8 mouse cellular contexts compared by ENCODE assay signal in the genomic region with DNA sequence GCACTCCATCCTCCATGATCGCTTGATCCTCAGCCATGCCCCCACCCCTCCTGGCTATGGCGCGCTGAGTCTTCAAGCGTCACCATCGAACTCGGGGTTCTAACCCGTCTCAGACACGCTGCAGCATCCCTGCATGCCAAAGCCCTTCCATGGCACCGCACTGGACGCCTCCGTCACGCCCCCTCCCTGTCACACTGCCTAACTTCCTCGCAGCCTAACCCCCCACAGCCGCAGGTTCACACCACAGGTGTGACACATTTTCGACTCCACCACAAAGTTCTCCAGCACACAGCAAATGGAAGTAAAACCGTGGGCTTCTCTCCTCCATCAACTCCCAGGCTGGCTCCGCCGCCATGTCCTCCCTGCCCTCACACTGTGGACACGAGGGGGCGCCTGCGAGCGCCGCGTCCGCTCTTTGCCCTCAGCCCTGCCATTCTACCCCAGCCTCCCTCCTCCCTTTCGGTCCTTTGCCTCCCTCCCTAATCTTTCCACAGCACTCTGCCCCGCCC. TPM values are rescaled to one million over a fixed set of nuclear protein-coding genes. Genes with fewer than 3 reads are reported as not detected.
A peak's percentile ranks its signal among the peaks of the same experiment; 100 is the strongest.
DNase-seq lines count a peak whose midpoint lies in the region; ATAC-seq lines count a peak whose summit lies in the region.

No protein-coding gene starts in this region.

- intact Hi-C loops in heart, postnatal 25 days (cut with DNase I) = loop anchor here (5.0 kb wide), 1 partner anchor 218 kb away; no protein-coding TSS in a partner anchor

- H3K9me3 ChIP-seq in embryonic facial prominence, embryonic 11.5 days (replicated peaks; ENCODE audit: control insufficient read depth, low read length) = no peaks in the 10 kb centered on the region
- H3K9me3 ChIP-seq in heart, embryonic 13.5 days = peaks cover 4% of the 10 kb centered on the region; the same call in 1 of the 2 replicates
- no peaks in the 10 kb centered on the region for H3K9me3 ChIP-seq in kidney, embryonic 16.5 days (ENCODE audit: low read length)

- ATAC-seq in embryonic facial prominence, embryonic 11.5 days (replicated peaks; ENCODE audit: insufficient number of reproducible peaks, low FRiP score, low TSS enrichment, low read depth) = 0 out of 2 replicates have a peak, but pooled peaks have one; percentile 12
- no peak for ATAC-seq in heart, embryonic 13.5 days (ENCODE audit: extremely low read depth, insufficient number of reproducible peaks, low FRiP score, low TSS enrichment)
- ATAC-seq in kidney, embryonic 16.5 days (ENCODE audit: low FRiP score, low TSS enrichment) = 0 out of 2 replicates have a peak, but pooled peaks have one; percentile 7

- H3K9ac ChIP-seq in embryonic facial prominence, embryonic 11.5 days (replicated peaks; ENCODE audit: low read length) = peak overlapping the region; percentile 1; the same call in 1 of the 2 replicates
- H3K9ac ChIP-seq in heart, embryonic 13.5 days = peak overlapping the region; percentile 60
- H3K9ac ChIP-seq in kidney, embryonic 16.5 days (replicated peaks; ENCODE audit: low read length) = peak overlapping the region; percentile 46

- no peak overlapping the region for H3K27ac ChIP-seq in embryonic facial prominence, embryonic 11.5 days (replicated peaks; ENCODE audit: low read depth, low read length)
- H3K27ac ChIP-seq in heart, embryonic 13.5 days (replicated peaks) = peak overlapping the region; percentile 55
- H3K27ac ChIP-seq in kidney, embryonic 16.5 days (ENCODE audit: low read length) = peak overlapping the region; percentile 47; the same call in 1 of the 2 replicates

- H3K4me1 ChIP-seq in embryonic facial prominence, embryonic 11.5 days (ENCODE audit: control insufficient read depth, insufficient read depth, low read length) = 0 out of 2 replicates have a peak, but pooled peaks cover 3% of the 10 kb centered on the region
- H3K4me1 ChIP-seq in heart, embryonic 13.5 days = peaks cover 28% of the 10 kb centered on the region
- peaks cover 24% of the 10 kb centered on the region for H3K4me1 ChIP-seq in kidney, embryonic 16.5 days (ENCODE audit: insufficient read depth, low read length)

- H3K36me3 ChIP-seq in embryonic facial prominence, embryonic 11.5 days (replicated peaks; ENCODE audit: control insufficient read depth, insufficient read depth, low read depth, low read length) = no peaks in the 10 kb centered on the region
- no peaks in the 10 kb centered on the region for H3K36me3 ChIP-seq in heart, embryonic 13.5 days
- no peaks in the 10 kb centered on the region for H3K36me3 ChIP-seq in kidney, embryonic 16.5 days (ENCODE audit: insufficient read depth, low read length)

- DNase-seq in heart, adult 11 months = peak; percentile 98
- no peak for DNase-seq in heart, postnatal 25 days (ENCODE audit: low spot score)
- peak; percentile 80 for DNase-seq in adrenal gland, adult 2 months
- peak; percentile 63 for DNase-seq in embryonic facial prominence, embryonic 11.5 days (ENCODE audit: low spot score)
- peak; percentile 70 for DNase-seq in lung, postnatal 25 days (ENCODE audit: low spot score)
- DNase-seq in skeletal muscle tissue, adult 2 months (ENCODE audit: low read depth, low spot score) = peak; percentile 40

- peaks cover 16% of the 10 kb centered on the region for H3K27me3 ChIP-seq in embryonic facial prominence, embryonic 11.5 days (ENCODE audit: control insufficient read depth, insufficient read depth, low read length)
- H3K27me3 ChIP-seq in heart, embryonic 13.5 days (replicated peaks) = peaks cover 38% of the 10 kb centered on the region
- H3K27me3 ChIP-seq in kidney, embryonic 16.5 days (ENCODE audit: insufficient read depth, low read length) = peaks cover 8% of the 10 kb centered on the region

- peak overlapping the region; percentile 45 for H3K4me2 ChIP-seq in embryonic facial prominence, embryonic 11.5 days (ENCODE audit: low read depth, low read length)
- H3K4me2 ChIP-seq in heart, embryonic 13.5 days = peak overlapping the region; percentile 76
- H3K4me2 ChIP-seq in kidney, embryonic 16.5 days (replicated peaks; ENCODE audit: low read depth, low read length) = peak overlapping the region; percentile 59

- peak overlapping the region; percentile 14; the same call in 1 of the 2 replicates for H3K4me3 ChIP-seq in embryonic facial prominence, embryonic 11.5 days (ENCODE audit: low read depth, low read length)
- peak overlapping the region; percentile 46 for H3K4me3 ChIP-seq in heart, embryonic 13.5 days
- peak overlapping the region; percentile 38 for H3K4me3 ChIP-seq in kidney, embryonic 16.5 days (ENCODE audit: low read length)

- WGBS in embryonic facial prominence, embryonic 11.5 days = 2% methylated on average over 27 of the region's 27 CpGs
- WGBS in heart, embryonic 13.5 days = 3% methylated on average over 27 of the region's 27 CpGs
- WGBS in kidney, embryonic 16.5 days = 3% methylated on average over 27 of the region's 27 CpGs

RNA-seq across cellular contexts. Expression of a gene that starts 5.6 kb away (rescaled TPM):
- 1 to 10 TPM; 7.3 to 8.8 TPM for total RNA-seq in heart, postnatal 25 days (2021)
- 10 to 100 TPM in 1 of 2 experiments, 1 to 10 TPM in 1; 6.3 to 10.2 TPM for total RNA-seq in adrenal gland, adult 2 months (2021)
- 32.9 and 36.5 TPM in 2 replicates for polyA plus RNA-seq in adrenal gland, adult 2 months (2012; rRNA removed)
- 1.1 and 1.6 TPM in 2 replicates for polyA plus RNA-seq in embryonic facial prominence, embryonic 11.5 days (2014; fragmentation: Nextera tagmentation; extraction: Ambion mirVana)
- 0.55 and 0.59 TPM in 2 replicates for polyA plus RNA-seq in heart, embryonic 13.5 days (2015; fragmentation: Nextera tagmentation; extraction: Ambion mirVana)
- 1.1 TPM in 2 replicates for polyA plus RNA-seq in kidney, embryonic 16.5 days (2015; fragmentation: Nextera tagmentation; extraction: Ambion mirVana)

RNA-seq across cellular contexts. Expression of a gene that starts 12.7 kb away (rescaled TPM):
- total RNA-seq in heart, postnatal 25 days (2021) = 10 to 100 TPM; 53.8 to 55.0 TPM
- 10 to 100 TPM; 23.9 to 45.5 TPM for total RNA-seq in adrenal gland, adult 2 months (2021)
- 134 and 212 TPM in 2 replicates for polyA plus RNA-seq in adrenal gland, adult 2 months (2012; rRNA removed)
- not detected in 2 replicates for polyA plus RNA-seq in embryonic facial prominence, embryonic 11.5 days (2014; fragmentation: Nextera tagmentation; extraction: Ambion mirVana)
- 0.27 TPM in 1 of 2 replicates, not detected in the other for polyA plus RNA-seq in heart, embryonic 13.5 days (2015; fragmentation: Nextera tagmentation; extraction: Ambion mirVana)
- polyA plus RNA-seq in kidney, embryonic 16.5 days (2015; fragmentation: Nextera tagmentation; extraction: Ambion mirVana) = 0.62 and 0.69 TPM in 2 replicates

RNA-seq across cellular contexts. Expression of a gene that starts 17.1 kb away (rescaled TPM):
- total RNA-seq in heart, postnatal 25 days (2021) = 100 to 1,000 TPM; 143 to 166 TPM
- total RNA-seq in adrenal gland, adult 2 months (2021) = 10 to 100 TPM; 59.5 to 71.9 TPM
- polyA plus RNA-seq in adrenal gland, adult 2 months (2012; rRNA removed) = 42.9 and 91.7 TPM in 2 replicates
- 0.10 and 0.31 TPM in 2 replicates for polyA plus RNA-seq in embryonic facial prominence, embryonic 11.5 days (2014; fragmentation: Nextera tagmentation; extraction: Ambion mirVana)
- 0.19 and 0.47 TPM in 2 replicates for polyA plus RNA-seq in heart, embryonic 13.5 days (2015; fragmentation: Nextera tagmentation; extraction: Ambion mirVana)
- 1.6 and 2.6 TPM in 2 replicates for polyA plus RNA-seq in kidney, embryonic 16.5 days (2015; fragmentation: Nextera tagmentation; extraction: Ambion mirVana)

RNA-seq across cellular contexts. Expression of a gene that starts 24.9 kb away (rescaled TPM):
- 100 to 1,000 TPM; 135 to 136 TPM for total RNA-seq in heart, postnatal 25 days (2021)
- total RNA-seq in adrenal gland, adult 2 months (2021) = 100 to 1,000 TPM in 1 of 2 experiments, 10 to 100 TPM in 1; 92.6 to 121 TPM
- 100 and 184 TPM in 2 replicates for polyA plus RNA-seq in adrenal gland, adult 2 months (2012; rRNA removed)
- 0.08 TPM in 1 of 2 replicates, not detected in the other for polyA plus RNA-seq in embryonic facial prominence, embryonic 11.5 days (2014; fragmentation: Nextera tagmentation; extraction: Ambion mirVana)
- polyA plus RNA-seq in heart, embryonic 13.5 days (2015; fragmentation: Nextera tagmentation; extraction: Ambion mirVana) = 0.05 and 0.07 TPM in 2 replicates
- 0.18 and 0.32 TPM in 2 replicates for polyA plus RNA-seq in kidney, embryonic 16.5 days (2015; fragmentation: Nextera tagmentation; extraction: Ambion mirVana)

RNA-seq across cellular contexts. Expression of a gene that starts 27.8 kb away (rescaled TPM):
- total RNA-seq in heart, postnatal 25 days (2021) = 1 to 10 TPM; 2.2 to 2.5 TPM
- total RNA-seq in adrenal gland, adult 2 months (2021) = 1 to 10 TPM; 2.0 to 2.4 TPM
- 4.2 and 6.7 TPM in 2 replicates for polyA plus RNA-seq in adrenal gland, adult 2 months (2012; rRNA removed)
- 12.1 and 12.7 TPM in 2 replicates for polyA plus RNA-seq in embryonic facial prominence, embryonic 11.5 days (2014; fragmentation: Nextera tagmentation; extraction: Ambion mirVana)
- 6.5 and 6.9 TPM in 2 replicates for polyA plus RNA-seq in heart, embryonic 13.5 days (2015; fragmentation: Nextera tagmentation; extraction: Ambion mirVana)
- 12.2 and 13.2 TPM in 2 replicates for polyA plus RNA-seq in kidney, embryonic 16.5 days (2015; fragmentation: Nextera tagmentation; extraction: Ambion mirVana)

Comparison
In these comparisons a context has a peak if more than half of its experiments do, and no peak if none do; other contexts are left out.
1. H3K9ac ChIP-seq: peak in every context shown above with its lines; median percentile 60 in heart, embryonic 13.5 days; 46 in kidney, embryonic 16.5 days; 1 in embryonic facial prominence, embryonic 11.5 days.
2. RNA of a gene that starts 5.6 kb away (polyA plus RNA-seq): 32.9 to 36.5 TPM in adrenal gland, adult 2 months; 1.1 to 1.6 TPM in embryonic facial prominence, embryonic 11.5 days, 1.1 TPM in kidney, embryonic 16.5 days and 0.55 to 0.59 TPM in heart, embryonic 13.5 days; every median in the first group is over 10 times any median in the second.
3. RNA of a gene that starts 12.7 kb away (polyA plus RNA-seq): 134 to 212 TPM in adrenal gland, adult 2 months; 0.62 to 0.69 TPM in kidney, embryonic 16.5 days, 0.27 TPM in heart, embryonic 13.5 days and not detected in embryonic facial prominence, embryonic 11.5 days; every median in the first group is over 10 times any median in the second.
4. RNA of a gene that starts 17.1 kb away (polyA plus RNA-seq): 42.9 to 91.7 TPM in adrenal gland, adult 2 months; 1.6 to 2.6 TPM in kidney, embryonic 16.5 days, 0.19 to 0.47 TPM in heart, embryonic 13.5 days and 0.10 to 0.31 TPM in embryonic facial prominence, embryonic 11.5 days; every median in the first group is over 10 times any median in the second.
5. Peak in every context shown above with its lines, with median percentiles within 50 percentile points of each other: H3K4me2 ChIP-seq and H3K4me3 ChIP-seq.